Mouse (Mus musculus) limb, embryonic 14.5 days (tissue): ENCODE results near the gene Chd5. TPM values are rescaled to one million over a fixed set of nuclear protein-coding genes. Genes with fewer than 3 reads are reported as not detected.

Experiments used
- ATAC-seq: fragments of 200-750 bp; cut with Nextera tagmentation; 2 replicates; pipeline ENCODE4 v1.8.0; 2017; ENCODE audit warnings: low read depth, moderate number of reproducible peaks, moderate TSS enrichment; ENCODE audit not compliant: low FRiP score
- DNase-seq: peaks from one replicate; pipeline ENCODE4 v3.0.0-alpha.2; 2015; ENCODE audit warnings: low spot score
- H3K27ac ChIP-seq: fragments of 300-500 bp; sonication (generic); replicated peaks from 2 replicates; pipeline ENCODE4 v1.5.1; 2014; ENCODE audit warnings: low read depth, mild to moderate bottlenecking, low read length, moderate library complexity, mixed read lengths
- H3K27me3 ChIP-seq: fragments of 300-500 bp; sonication (generic); 2 replicates; pipeline ENCODE4 v1.6.1; 2014; ENCODE audit warnings: low read length, mixed read lengths; ENCODE audit not compliant: control insufficient read depth, insufficient read depth
- H3K36me3 ChIP-seq: fragments of 300-500 bp; sonication (generic); 2 replicates; pipeline ENCODE4 v1.6.1; 2014; ENCODE audit warnings: mild to moderate bottlenecking, low read length, moderate library complexity, mixed read lengths; ENCODE audit not compliant: control insufficient read depth, insufficient read depth
- H3K4me1 ChIP-seq: fragments of 300-500 bp; sonication (generic); 2 replicates; pipeline ENCODE4 v1.6.1; 2014; ENCODE audit warnings: antibody characterized with exemption, low read length, mixed read lengths; ENCODE audit not compliant: control insufficient read depth, insufficient read depth
- H3K4me2 ChIP-seq: fragments of 300-500 bp; sonication (generic); replicated peaks from 2 replicates; pipeline ENCODE4 v1.6.1; 2014; ENCODE audit warnings: low read depth, mild to moderate bottlenecking, low read length, moderate library complexity; ENCODE audit not compliant: severe bottlenecking
- H3K4me3 ChIP-seq: fragments of 300-500 bp; sonication (generic); replicated peaks from 2 replicates; pipeline ENCODE4 v1.5.1; 2014; ENCODE audit warnings: low read length
- H3K9ac ChIP-seq: fragments of 300-500 bp; sonication (generic); 2 replicates; pipeline ENCODE4 v1.6.1; 2014; ENCODE audit warnings: mild to moderate bottlenecking, low read depth, low read length, moderate library complexity; ENCODE audit not compliant: severe bottlenecking
- H3K9me3 ChIP-seq: fragments of 300-500 bp; sonication (generic); 2 replicates; pipeline ENCODE4 v1.6.1; 2016; ENCODE audit warnings: low read length; ENCODE audit not compliant: control insufficient read depth
- POLR2A ChIP-seq: fragments of 200-500 bp; IDR thresholded peaks from 2 replicates; pipeline ENCODE4 v1.8.0; 2012; ENCODE audit warnings: inconsistent platforms, mild to moderate bottlenecking, moderate library complexity, borderline replicate concordance; ENCODE audit not compliant: insufficient read depth, insufficient read length; ENCODE audit errors: extremely low read depth
- WGBS: fragments of 180-500 bp; shearing (Covaris S2); extraction: QIAGEN DNeasy Blood & Tissue Kit; methylation state at CpG from one replicate; pipeline ENCODE4 v1.1.7; 2014; 5-methylcytosine and 5-hydroxymethylcytosine counted together
- polyA plus RNA-seq, 2 experiments: library from polyadenylated mRNA; depleted of rRNA in 1 of 2; stranded (reverse) in 1 of 2; unstranded in 1 of 2; fragments of >200 nt; fragmentation: Nextera tagmentation in 1 of 2; extraction: Ambion mirVana in 1 of 2; gene quantifications; 2 replicates each; pipeline versions ENCODE4 v1.2.1 to v1.2.3; 2012 to 2014

The Chd5 gene
- polyA plus RNA-seq, 2 experiments: 0.07 to 0.83 TPM

DNA sequence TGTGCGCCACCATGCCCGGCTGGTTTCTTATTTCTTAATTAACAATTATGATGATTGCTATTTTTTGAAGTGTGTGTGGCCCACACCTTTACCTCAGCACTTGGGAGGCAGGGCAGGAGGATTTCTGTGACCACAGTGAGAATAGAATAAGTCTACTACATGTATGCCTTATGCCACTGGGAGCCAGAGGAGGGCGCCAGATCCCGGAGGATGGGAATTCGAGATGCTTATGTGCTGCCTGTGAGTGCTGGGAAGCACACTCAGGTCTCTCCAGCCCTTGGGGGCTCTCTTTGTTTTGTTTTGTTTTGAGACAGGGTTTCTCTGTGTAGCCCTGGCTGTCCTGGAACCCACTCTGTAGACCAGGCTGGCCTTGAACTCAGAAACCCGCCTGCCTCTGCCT lies 9.8 kb upstream of the Chd5 start:
- ATAC-seq: no peak
- WGBS: 77% methylated on average over 6 of the region's 6 CpGs
- no peak overlapping the region for H3K9ac ChIP-seq
- H3K4me3 ChIP-seq: no peak overlapping the region
- H3K36me3 ChIP-seq: peaks cover 57% of the 10 kb centered on the region
- no peak overlapping the region for H3K27ac ChIP-seq
- H3K4me1 ChIP-seq: peaks cover 10% of the 10 kb centered on the region
- DNase-seq: no peak
- H3K9me3 ChIP-seq: no peaks in the 10 kb centered on the region
- H3K27me3 ChIP-seq: no peaks in the 10 kb centered on the region
- no peak for TF ChIP-seq POLR2A
- no peak overlapping the region for H3K4me2 ChIP-seq

DNA sequence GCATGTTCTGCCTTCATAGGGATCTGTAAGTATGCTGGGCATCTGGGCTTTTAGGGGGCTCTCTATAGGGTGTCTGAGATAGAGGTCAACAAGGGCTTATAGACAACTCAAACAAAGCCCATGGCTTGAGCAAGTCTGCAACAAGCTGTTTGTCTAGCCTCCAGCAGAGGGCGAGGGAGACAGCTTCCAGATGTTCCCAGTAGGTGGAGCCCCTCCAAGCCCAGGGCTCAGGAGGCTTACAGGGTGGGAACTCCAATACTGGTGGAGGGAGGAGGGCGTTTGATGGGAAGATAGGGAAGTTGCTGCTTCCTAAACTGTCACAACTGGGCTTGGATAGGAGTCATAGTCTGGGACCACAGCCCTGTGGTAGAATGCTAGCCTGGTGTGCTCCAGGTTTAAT lies 5.5 kb upstream of the Chd5 start:
- ATAC-seq: peak; percentile 56; the same call in 1 of the 2 replicates
- H3K9me3 ChIP-seq: no peaks in the 10 kb centered on the region
- WGBS: 55% methylated on average over 2 of the region's 2 CpGs
- H3K36me3 ChIP-seq: peaks cover 70% of the 10 kb centered on the region
- DNase-seq: peak; percentile 74
- H3K27me3 ChIP-seq: no peaks in the 10 kb centered on the region
- no peak overlapping the region for H3K9ac ChIP-seq
- no peak overlapping the region for H3K4me2 ChIP-seq
- H3K4me1 ChIP-seq: no peaks in the 10 kb centered on the region
- no peak overlapping the region for H3K4me3 ChIP-seq
- no peak overlapping the region for H3K27ac ChIP-seq
- TF ChIP-seq POLR2A: no peak

DNA sequence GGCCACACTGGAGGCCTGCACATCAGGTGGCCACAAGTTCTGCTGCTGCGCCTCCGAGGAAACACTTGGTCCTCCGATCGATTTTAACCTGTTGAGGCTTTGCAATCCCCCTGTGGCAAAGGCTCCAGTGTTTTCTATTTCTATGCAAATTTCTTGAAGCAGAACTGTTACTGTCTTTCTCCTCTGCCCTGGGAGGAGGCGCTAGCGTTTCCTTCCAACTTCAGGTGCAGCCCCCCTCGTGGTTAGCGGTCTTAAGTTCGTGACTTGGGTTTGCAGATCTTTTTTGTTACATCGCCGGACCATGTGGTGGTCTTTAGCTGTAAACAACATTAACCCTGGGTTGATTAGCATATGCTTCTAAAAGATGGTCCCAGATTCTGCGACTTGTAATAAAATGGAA lies 4.9 kb upstream of the Chd5 start:
- Histone ChIP-seq H3K27ac (no peak overlapping the region), H3K4me2 (no peak overlapping the region), H3K9me3 (no peaks in the 10 kb centered on the region), H3K36me3 (peaks cover 68% of the 10 kb centered on the region), H3K27me3 (peaks cover 5% of the 10 kb centered on the region), H3K4me1 (no peaks in the 10 kb centered on the region), H3K9ac (no peak overlapping the region), H3K4me3 (no peak overlapping the region)
- WGBS: 96% methylated on average over 12 of the region's 12 CpGs
- no peak for TF ChIP-seq POLR2A
- DNase-seq (no peak), ATAC-seq (no peak)

DNA sequence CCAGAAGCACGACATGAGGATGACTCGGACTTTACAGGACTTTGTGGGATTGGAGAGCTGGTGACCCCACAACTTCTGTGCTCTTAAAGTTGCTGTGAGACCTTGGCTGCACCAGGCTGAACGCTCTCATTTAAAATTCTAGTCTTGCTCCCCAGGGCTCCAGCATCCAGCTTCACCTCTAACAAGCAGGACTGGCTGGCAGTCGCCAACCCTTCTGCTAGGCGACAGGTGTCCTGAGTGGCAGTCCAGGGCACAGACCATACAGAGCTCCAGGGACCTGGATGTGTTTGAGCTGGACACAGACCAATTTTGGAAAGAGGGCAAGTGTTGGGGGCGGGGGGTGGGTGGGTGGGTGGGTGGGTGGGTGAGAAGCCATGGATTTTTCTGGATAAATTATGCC lies 679 bp upstream of the Chd5 start:
- Histone ChIP-seq H3K4me2 (no peak overlapping the region), H3K9me3 (no peaks in the 10 kb centered on the region), H3K4me3 (no peak overlapping the region), H3K27ac (no peak overlapping the region), H3K9ac (no peak overlapping the region), H3K4me1 (peaks cover 8% of the 10 kb centered on the region), H3K36me3 (peaks cover 26% of the 10 kb centered on the region), H3K27me3 (peaks cover 33% of the 10 kb centered on the region)
- 21% methylated on average over 6 of the region's 6 CpGs for WGBS
- no peak for DNase-seq
- no peak for ATAC-seq
- no peak for TF ChIP-seq POLR2A

DNA sequence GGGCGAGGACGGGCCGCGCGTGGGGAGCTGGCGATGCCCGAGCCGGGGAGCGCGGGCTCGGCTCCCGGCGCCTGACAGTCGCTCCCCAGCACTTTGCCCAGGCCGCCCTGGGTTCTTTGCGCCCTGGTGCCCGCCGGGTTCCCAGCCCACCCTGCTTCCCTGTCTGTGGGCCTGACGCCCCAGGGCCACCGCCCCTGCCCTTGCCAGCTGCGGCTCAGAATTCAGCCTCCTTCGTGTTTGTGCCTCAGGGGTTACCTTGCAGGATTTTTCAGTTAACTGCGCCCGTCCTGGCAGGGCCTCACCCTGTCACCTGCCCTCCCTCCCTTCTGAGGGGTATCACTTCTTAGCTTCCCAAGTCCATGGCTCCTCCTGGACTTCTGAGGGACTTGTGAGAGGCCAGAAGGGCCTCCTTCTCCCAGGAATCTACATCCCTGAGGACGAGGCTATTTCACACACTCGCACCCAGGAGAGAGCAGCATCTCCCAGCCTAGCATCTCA lies 891 bp downstream of the Chd5 start:
- peak overlapping the region; percentile 56 for H3K4me3 ChIP-seq
- WGBS: 7% methylated on average over 9 of the region's 26 CpGs
- peak overlapping the region; percentile 56 for H3K9ac ChIP-seq
- ATAC-seq (no peak), DNase-seq (no peak)
- peaks cover 8% of the 10 kb centered on the region for H3K4me1 ChIP-seq
- H3K36me3 ChIP-seq: peaks cover 11% of the 10 kb centered on the region
- no peak overlapping the region for H3K27ac ChIP-seq
- H3K4me2 ChIP-seq: peak overlapping the region; percentile 100
- H3K27me3 ChIP-seq: peaks cover 33% of the 10 kb centered on the region
- no peaks in the 10 kb centered on the region for H3K9me3 ChIP-seq
- no peak for TF ChIP-seq POLR2A
